Mouse (Mus musculus): ENCODE data around the gene Shd. TPM values are rescaled to one million over a fixed set of nuclear protein-coding genes. Genes with fewer than 3 reads are reported as not detected.

Shd gene
- polyA plus RNA-seq, 1 experiment, result 122 TPM

DNA sequence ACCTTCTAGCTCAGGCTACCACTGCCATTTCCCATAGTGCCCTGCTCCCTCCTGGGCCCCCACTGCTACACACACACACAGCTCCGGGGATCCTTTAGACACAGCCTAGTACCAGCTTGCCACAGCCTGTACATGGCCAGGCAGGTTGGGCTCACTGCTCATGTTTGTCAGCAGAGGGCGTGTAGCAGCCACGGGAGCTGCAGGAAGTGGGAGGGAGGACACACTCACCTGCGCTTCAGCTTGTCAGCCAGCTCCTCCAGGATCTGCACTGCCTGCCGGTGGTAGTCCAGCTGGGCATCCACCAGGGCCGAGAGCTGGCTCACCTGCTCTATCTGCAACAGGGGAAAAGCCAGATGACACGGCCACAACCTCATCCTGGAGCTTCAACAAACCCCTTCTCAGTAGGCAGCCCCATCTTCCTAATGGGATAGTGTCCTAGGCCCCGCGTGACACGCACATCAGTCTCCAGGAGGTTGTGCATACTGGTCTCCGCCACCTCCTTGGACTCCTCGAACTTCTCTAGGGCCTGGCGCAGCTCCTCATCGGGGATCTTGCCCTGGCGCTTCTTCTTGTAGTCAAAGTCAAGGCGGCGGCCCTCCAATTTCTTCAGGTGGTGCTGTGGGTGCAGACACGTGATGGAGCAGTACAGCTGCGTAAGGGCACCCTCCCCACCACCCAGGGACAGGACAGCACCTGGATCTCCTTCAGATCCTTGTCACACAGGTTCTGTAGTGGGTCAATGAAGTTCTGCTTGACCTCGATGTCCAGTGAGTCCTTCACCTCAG lies 48.3 kb downstream of the Shd start:
- peak; percentile 86 to 89 for DNase-seq
- Histone ChIP-seq H3K27me3 (ENCODE audit: control insufficient read depth, insufficient read depth, low read length) (no peaks in the 10 kb centered on the region), H3K27ac (ENCODE audit: insufficient read depth, low read length) (peak overlapping the region; percentile 47), H3K4me1 (ENCODE audit: control insufficient read depth, insufficient read depth, low read length) (peaks cover 63% of the 10 kb centered on the region), H3K4me3 (replicated peaks; ENCODE audit: insufficient read depth, low read depth, low read length) (no peak overlapping the region)
- 48% methylated on average over 20 of the region's 20 CpGs for WGBS
- TF ChIP-seq POLR2A (IDR thresholded peaks at IDR 0.05; ENCODE audit: borderline replicate concordance, insufficient read depth, low read length), result no peak
- TF ChIP-seq CTCF (IDR thresholded peaks at IDR 0.05; ENCODE audit: borderline replicate concordance, insufficient read depth, low read depth, low read length), result peak; percentile 86

DNA sequence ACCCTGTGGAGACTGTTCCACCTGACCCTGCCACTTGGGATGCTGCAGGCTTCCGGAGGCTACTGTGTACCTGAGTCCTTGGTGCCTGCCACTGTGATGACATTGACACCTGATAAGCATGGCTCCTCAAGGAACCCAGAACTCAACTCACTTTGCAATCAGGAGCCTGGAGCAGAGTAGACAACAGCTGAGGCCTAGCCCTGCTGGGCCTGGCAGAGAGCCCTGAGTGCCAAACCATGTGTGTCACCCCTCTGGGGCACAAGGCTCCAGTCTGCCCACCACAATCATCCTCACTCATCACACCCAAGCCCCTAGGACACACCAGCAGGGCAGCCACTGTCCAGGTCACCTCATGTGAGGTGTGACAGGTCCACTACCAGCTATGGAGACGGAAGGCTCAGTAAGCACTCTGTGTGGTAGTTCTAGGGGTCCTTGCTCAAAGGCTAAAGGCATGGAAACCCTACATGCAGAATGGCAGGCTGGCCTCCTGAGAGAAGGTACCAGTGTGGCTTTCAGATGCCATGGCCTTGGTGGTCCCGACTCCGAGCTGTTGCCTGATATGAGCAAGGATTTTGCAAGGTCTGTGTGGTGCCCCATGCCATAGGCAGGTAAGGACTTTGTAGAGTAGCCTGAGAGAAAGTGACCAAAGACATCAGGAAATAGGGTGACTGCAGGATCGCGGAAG lies 50.3 kb downstream of the Shd start:
- H3K27ac ChIP-seq (ENCODE audit: insufficient read depth, low read length), result peak overlapping the region; percentile 72; the same call in 1 of the 2 replicates
- WGBS, result 89% methylated on average over 6 of the region's 6 CpGs
- TF ChIP-seq POLR2A (IDR thresholded peaks at IDR 0.05; ENCODE audit: borderline replicate concordance, insufficient read depth, low read length) (no peak), CTCF (IDR thresholded peaks at IDR 0.05; ENCODE audit: borderline replicate concordance, insufficient read depth, low read depth, low read length) (no peak)
- DNase-seq, result peak; percentile 42 to 54
- no peaks in the 10 kb centered on the region for H3K27me3 ChIP-seq (ENCODE audit: control insufficient read depth, insufficient read depth, low read length)
- peaks cover 81% of the 10 kb centered on the region for H3K4me1 ChIP-seq (ENCODE audit: control insufficient read depth, insufficient read depth, low read length)
- no peak overlapping the region for H3K4me3 ChIP-seq (replicated peaks; ENCODE audit: insufficient read depth, low read depth, low read length)

DNA sequence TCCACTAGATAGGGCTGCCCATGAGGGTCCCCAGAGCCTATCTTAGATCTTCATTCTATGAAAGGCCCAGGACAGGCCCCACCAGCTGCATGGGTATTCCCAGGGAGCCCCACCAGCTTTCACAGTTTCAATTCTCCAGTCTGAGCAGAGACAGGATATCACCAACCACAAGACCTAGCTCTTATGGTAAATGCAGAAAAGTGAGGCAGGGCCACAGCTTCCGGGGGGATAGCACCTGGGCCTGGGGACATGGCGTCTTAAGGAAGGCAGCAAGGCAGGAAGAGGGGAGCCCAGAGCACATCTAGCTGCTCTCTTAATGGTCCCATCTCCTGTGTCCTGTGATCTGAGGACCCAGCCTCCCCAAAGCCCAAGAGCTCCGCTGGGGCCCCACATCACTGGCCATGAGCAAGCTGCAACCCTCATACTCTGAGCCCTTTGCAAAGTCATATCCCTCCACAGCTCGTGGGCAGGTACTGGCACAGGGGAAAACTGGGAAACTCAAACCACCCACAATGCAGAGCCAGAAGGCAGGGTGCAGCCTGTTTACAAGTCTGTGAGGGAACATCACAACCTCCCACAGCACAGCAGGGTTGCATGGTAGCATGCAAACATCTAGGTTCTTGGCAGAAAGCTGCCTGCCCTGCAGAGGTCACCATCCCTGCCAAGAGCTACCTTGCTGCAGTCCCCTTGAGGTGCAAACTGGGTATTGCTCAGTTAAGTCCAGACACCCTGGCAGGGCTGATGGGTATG lies 51.1 kb downstream of the Shd start:
- WGBS, result 66% methylated on average over 4 of the region's 4 CpGs
- peaks cover 84% of the 10 kb centered on the region for H3K4me1 ChIP-seq (ENCODE audit: control insufficient read depth, insufficient read depth, low read length)
- peak overlapping the region; percentile 72 for H3K27ac ChIP-seq (ENCODE audit: insufficient read depth, low read length)
- TF ChIP-seq POLR2A (IDR thresholded peaks at IDR 0.05; ENCODE audit: borderline replicate concordance, insufficient read depth, low read length) (no peak), CTCF (IDR thresholded peaks at IDR 0.05; ENCODE audit: borderline replicate concordance, insufficient read depth, low read depth, low read length) (no peak)
- no peaks in the 10 kb centered on the region for H3K27me3 ChIP-seq (ENCODE audit: control insufficient read depth, insufficient read depth, low read length)
- peak; percentile 43 to 44 for DNase-seq
- H3K4me3 ChIP-seq (replicated peaks; ENCODE audit: insufficient read depth, low read depth, low read length), result no peak overlapping the region

DNA sequence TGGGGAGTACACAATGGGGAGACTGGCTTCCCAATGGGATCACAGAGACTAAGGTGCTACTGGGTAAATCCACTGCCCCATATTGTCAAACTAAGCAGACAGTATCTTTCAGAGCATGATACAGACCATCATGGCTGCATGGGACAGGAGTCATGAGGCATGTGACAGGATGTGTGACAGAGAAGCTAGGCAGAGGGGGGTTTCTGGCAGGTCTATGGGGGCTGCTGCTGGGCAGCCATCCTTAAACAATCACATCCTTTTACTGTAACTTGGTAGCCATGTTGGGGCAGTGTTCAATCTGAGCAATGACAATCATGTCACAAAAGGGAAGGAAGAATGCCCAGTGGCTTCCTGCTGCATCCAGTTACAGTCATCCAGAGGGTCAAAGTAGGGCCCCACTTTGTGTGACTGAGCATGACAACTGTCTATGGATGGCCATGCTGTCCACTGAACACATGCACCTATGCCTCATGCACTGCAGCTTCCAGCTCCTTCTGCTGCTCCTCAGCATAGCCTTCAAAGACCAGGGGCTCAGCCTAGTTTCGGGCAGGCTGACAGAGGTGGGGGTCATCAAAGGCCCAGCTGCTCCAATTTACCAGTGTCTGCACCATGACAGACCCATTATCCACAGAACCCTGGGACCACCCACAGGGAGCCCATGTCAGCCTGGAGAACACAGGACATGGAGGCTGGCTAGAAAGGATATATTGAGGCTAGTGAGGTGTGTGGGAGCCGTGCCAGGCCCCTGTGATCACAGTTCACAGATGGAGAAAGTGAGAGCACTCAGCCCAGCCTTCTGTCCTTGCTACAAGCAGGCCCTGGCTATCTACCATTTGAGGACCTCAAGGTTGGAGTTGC lies 52.1 kb downstream of the Shd start:
- DNase-seq, result peak; percentile 74 to 79
- Histone ChIP-seq H3K4me1 (ENCODE audit: control insufficient read depth, insufficient read depth, low read length) (peaks cover 88% of the 10 kb centered on the region), H3K27me3 (ENCODE audit: control insufficient read depth, insufficient read depth, low read length) (no peaks in the 10 kb centered on the region), H3K27ac (ENCODE audit: insufficient read depth, low read length) (peak overlapping the region; percentile 72), H3K4me3 (replicated peaks; ENCODE audit: insufficient read depth, low read depth, low read length) (no peak overlapping the region)
- WGBS, result 33% methylated on average over 2 of the region's 2 CpGs
- no peak for TF ChIP-seq POLR2A (IDR thresholded peaks at IDR 0.05; ENCODE audit: borderline replicate concordance, insufficient read depth, low read length)
- TF ChIP-seq CTCF (IDR thresholded peaks at IDR 0.05; ENCODE audit: borderline replicate concordance, insufficient read depth, low read depth, low read length), result no peak

DNA sequence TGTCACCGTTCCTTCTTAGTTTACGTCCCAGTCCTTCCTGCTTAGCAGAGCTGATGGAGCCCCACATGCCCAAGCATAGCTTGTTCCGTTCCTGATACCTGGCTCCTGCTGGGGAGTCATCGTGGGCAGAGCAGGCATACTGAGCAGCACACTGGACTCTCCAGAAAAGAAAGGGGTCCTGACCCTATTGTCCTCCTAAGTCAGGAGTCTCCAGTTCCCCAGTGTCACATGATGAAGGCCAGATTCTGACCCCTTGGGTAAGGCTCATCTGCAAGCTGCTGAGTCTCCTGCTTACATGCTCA lies 52.7 kb downstream of the Shd start:
- Histone ChIP-seq H3K4me3 (replicated peaks; ENCODE audit: insufficient read depth, low read depth, low read length) (no peak overlapping the region), H3K27ac (ENCODE audit: insufficient read depth, low read length) (peak overlapping the region; percentile 72), H3K27me3 (ENCODE audit: control insufficient read depth, insufficient read depth, low read length) (no peaks in the 10 kb centered on the region), H3K4me1 (ENCODE audit: control insufficient read depth, insufficient read depth, low read length) (peaks cover 93% of the 10 kb centered on the region)
- no peak for DNase-seq
- TF ChIP-seq POLR2A (IDR thresholded peaks at IDR 0.05; ENCODE audit: borderline replicate concordance, insufficient read depth, low read length), result no peak
- no peak for TF ChIP-seq CTCF (IDR thresholded peaks at IDR 0.05; ENCODE audit: borderline replicate concordance, insufficient read depth, low read depth, low read length)
- WGBS, result 6% methylated on average over 4 of the region's 4 CpGs

DNA sequence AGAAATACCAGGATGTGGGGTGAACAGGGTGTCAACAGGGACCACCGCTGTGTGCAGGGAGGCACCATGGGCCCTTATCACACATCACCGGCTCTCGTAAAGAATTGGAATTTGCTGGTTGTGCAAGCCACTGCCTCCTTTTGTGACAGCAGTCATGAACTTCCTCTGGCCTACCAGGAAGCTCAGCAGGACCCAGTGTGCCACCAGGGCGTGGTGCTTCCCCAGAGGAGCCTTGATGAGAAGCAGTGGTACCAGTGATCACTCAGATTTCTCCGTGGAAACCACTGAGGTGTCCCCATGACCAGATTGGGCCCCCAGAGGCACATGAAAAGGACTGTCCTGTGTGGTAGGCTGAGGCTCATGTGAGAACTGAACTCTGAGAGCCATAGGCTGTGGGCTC lies 53.1 kb downstream of the Shd start:
- no peak for TF ChIP-seq POLR2A (IDR thresholded peaks at IDR 0.05; ENCODE audit: borderline replicate concordance, insufficient read depth, low read length)
- no peak for TF ChIP-seq CTCF (IDR thresholded peaks at IDR 0.05; ENCODE audit: borderline replicate concordance, insufficient read depth, low read depth, low read length)
- peaks cover 94% of the 10 kb centered on the region for H3K4me1 ChIP-seq (ENCODE audit: control insufficient read depth, insufficient read depth, low read length)
- 82% methylated on average over 5 of the region's 5 CpGs for WGBS

DNA sequence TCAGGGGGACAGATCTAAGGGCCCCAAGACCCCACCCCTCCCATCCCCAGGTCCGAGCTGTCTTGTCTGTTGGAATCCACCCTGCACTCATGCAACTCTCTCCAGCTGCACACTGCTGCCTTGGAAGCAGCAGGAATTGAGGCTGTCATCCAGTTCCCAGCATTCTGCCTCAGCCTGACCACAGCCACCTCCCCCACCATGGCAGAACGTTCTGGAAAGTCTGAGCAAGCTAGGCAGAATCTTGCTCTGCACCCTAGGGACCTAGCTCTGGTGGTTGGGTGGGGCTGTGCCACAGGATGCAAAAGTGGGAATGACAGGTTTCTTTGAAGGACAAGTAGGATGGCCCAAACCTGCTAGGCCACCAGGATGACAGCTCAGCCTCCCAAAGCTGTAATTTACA lies 54.2 kb downstream of the Shd start:
- H3K27me3 ChIP-seq (ENCODE audit: control insufficient read depth, insufficient read depth, low read length), result no peaks in the 10 kb centered on the region
- H3K27ac ChIP-seq (ENCODE audit: insufficient read depth, low read length), result peak overlapping the region; percentile 8; the same call in 1 of the 2 replicates
- peak in 1 of 2 experiments; percentile 27 for DNase-seq
- WGBS, result 37% methylated on average over 2 of the region's 2 CpGs
- TF ChIP-seq CTCF (IDR thresholded peaks at IDR 0.05; ENCODE audit: borderline replicate concordance, insufficient read depth, low read depth, low read length), result no peak
- TF ChIP-seq POLR2A (IDR thresholded peaks at IDR 0.05; ENCODE audit: borderline replicate concordance, insufficient read depth, low read length), result no peak
- peaks cover 95% of the 10 kb centered on the region for H3K4me1 ChIP-seq (ENCODE audit: control insufficient read depth, insufficient read depth, low read length)
- no peak overlapping the region for H3K4me3 ChIP-seq (replicated peaks; ENCODE audit: insufficient read depth, low read depth, low read length)

More for the DNA sequence above, 53.1 kb downstream of the Shd start:
- peak; percentile 14 to 28 for DNase-seq
- H3K27me3 ChIP-seq (ENCODE audit: control insufficient read depth, insufficient read depth, low read length), result no peaks in the 10 kb centered on the region
- no peak overlapping the region for H3K4me3 ChIP-seq (replicated peaks; ENCODE audit: insufficient read depth, low read depth, low read length)
- peak overlapping the region; percentile 72 for H3K27ac ChIP-seq (ENCODE audit: insufficient read depth, low read length)
